Mouse (Mus musculus) heart, embryonic 11.5 days (tissue): ENCODE data around the gene Snx21. TPM values are rescaled to one million over a fixed set of nuclear protein-coding genes. Genes with fewer than 3 reads are reported as not detected.

Experiments
- ATAC-seq: fragments of 200-750 bp; cut with Nextera tagmentation; replicated peaks from 2 replicates; pipeline ENCODE4 v1.8.0; 2017; ENCODE audit warnings: moderate library complexity; ENCODE audit not compliant: insufficient number of reproducible peaks, low FRiP score, low TSS enrichment
- H3K27ac ChIP-seq: fragments of 300-500 bp; sonication (generic); 2 replicates; pipeline ENCODE4 v1.5.1; 2014; ENCODE audit warnings: mild to moderate bottlenecking, low read depth, low read length
- H3K27me3 ChIP-seq: fragments of 300-500 bp; sonication (generic); 2 replicates; pipeline ENCODE4 v1.6.1; 2014; ENCODE audit warnings: mild to moderate bottlenecking, low read length, mixed read lengths; ENCODE audit not compliant: control insufficient read depth, insufficient read depth
- H3K36me3 ChIP-seq: fragments of 300-500 bp; sonication (generic); 2 replicates; pipeline ENCODE4 v1.6.1; 2014; ENCODE audit warnings: mild to moderate bottlenecking, low read length, moderate library complexity, mixed read lengths; ENCODE audit not compliant: control insufficient read depth, insufficient read depth
- H3K4me1 ChIP-seq: fragments of 300-500 bp; sonication (generic); 2 replicates; pipeline ENCODE4 v1.6.1; 2014; ENCODE audit warnings: low read length; ENCODE audit not compliant: control insufficient read depth, insufficient read depth
- H3K4me2 ChIP-seq: fragments of 300-500 bp; sonication (generic); 2 replicates; pipeline ENCODE4 v1.6.1; 2014; ENCODE audit warnings: mild to moderate bottlenecking, moderate library complexity
- H3K4me3 ChIP-seq: fragments of 300-500 bp; sonication (generic); 2 replicates; pipeline ENCODE4 v1.5.1; 2014; ENCODE audit warnings: low read depth, low read length
- H3K9ac ChIP-seq: fragments of 300-500 bp; sonication (generic); 2 replicates; pipeline ENCODE4 v1.6.1; 2014; ENCODE audit warnings: mild to moderate bottlenecking, low read depth, low read length, moderate library complexity
- H3K9me3 ChIP-seq: fragments of 300-500 bp; sonication (generic); replicated peaks from 2 replicates; pipeline ENCODE4 v1.6.1; 2016; ENCODE audit warnings: low read length; ENCODE audit not compliant: control insufficient read depth
- WGBS: fragments of 180-500 bp; shearing (Covaris S2); extraction: QIAGEN DNeasy Blood & Tissue Kit; methylation state at CpG from one replicate; pipeline ENCODE4 v1.1.7; 2014; ENCODE audit not compliant: insufficient replicate concordance; 5-methylcytosine and 5-hydroxymethylcytosine counted together
- polyA plus RNA-seq: library from polyadenylated mRNA; unstranded; fragments of >200 nt; fragmentation: Nextera tagmentation; extraction: Ambion mirVana; gene quantifications from 2 replicates; pipeline ENCODE4 v1.2.1, GENCODE M21; 2014

Snx21 gene
- polyA plus RNA-seq, 1 experiment from 2014 or later: 27.2 TPM

- 1% methylated on average over 21 of the region's 21 CpGs for WGBS
- H3K27me3 ChIP-seq: no peaks in the 10 kb centered on the region
- peak overlapping the region; percentile 67 for H3K27ac ChIP-seq
- peak overlapping the region; percentile 70 for H3K4me2 ChIP-seq
- H3K36me3 ChIP-seq: peaks cover under 1% of the 10 kb centered on the region; the same call in 1 of the 2 replicates
- H3K9me3 ChIP-seq: no peaks in the 10 kb centered on the region
- peak; percentile 63 for ATAC-seq
- peak overlapping the region; percentile 88 for H3K4me3 ChIP-seq
- peaks cover 10% of the 10 kb centered on the region for H3K4me1 ChIP-seq
- H3K9ac ChIP-seq: peak overlapping the region; percentile 83
Observed at GRCm38 (mm10) chr2:164805332-164805718, 19.7 kb downstream of the Snx21 start.

DNA sequence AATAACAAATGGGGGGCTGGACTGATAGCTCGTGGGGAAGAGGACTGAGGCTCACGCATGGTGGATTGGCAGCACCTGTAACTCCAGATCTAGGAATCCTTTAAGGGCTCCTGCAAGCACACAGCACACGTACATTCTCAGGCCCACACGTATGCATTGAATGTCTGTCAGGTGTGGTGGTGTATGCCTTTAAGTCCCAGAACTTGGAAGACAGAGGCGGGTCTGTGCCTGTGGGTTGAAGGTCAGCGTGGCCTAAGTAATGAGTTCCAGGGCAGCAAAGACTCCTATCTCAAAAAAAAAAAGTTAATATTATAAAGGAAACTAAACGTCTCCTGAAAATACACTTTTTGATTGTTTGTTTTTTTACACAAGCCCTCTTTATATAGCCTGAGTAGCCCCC, 21.0 kb downstream of the Snx21 start:
- no peaks in the 10 kb centered on the region for H3K36me3 ChIP-seq
- WGBS: 69% methylated on average over 7 of the region's 7 CpGs
- H3K4me3 ChIP-seq: no peak overlapping the region
- H3K27ac ChIP-seq: no peak overlapping the region
- peaks cover 10% of the 10 kb centered on the region for H3K4me1 ChIP-seq
- no peak overlapping the region for H3K4me2 ChIP-seq
- H3K9me3 ChIP-seq: no peaks in the 10 kb centered on the region
- no peak overlapping the region for H3K9ac ChIP-seq
- no peaks in the 10 kb centered on the region for H3K27me3 ChIP-seq
- no peak for ATAC-seq

- no peaks in the 10 kb centered on the region for H3K27me3 ChIP-seq
- no peaks in the 10 kb centered on the region for H3K9me3 ChIP-seq
- no peak for ATAC-seq
- no peak overlapping the region for H3K4me2 ChIP-seq
- no peaks in the 10 kb centered on the region for H3K36me3 ChIP-seq
- no peak overlapping the region for H3K9ac ChIP-seq
- no peak overlapping the region for H3K4me3 ChIP-seq
- WGBS: 65% methylated on average over 2 of the region's 2 CpGs
- peaks cover 15% of the 10 kb centered on the region for H3K4me1 ChIP-seq
- no peak overlapping the region for H3K27ac ChIP-seq
Observed at GRCm38 (mm10) chr2:164813557-164813956, 27.9 kb downstream of the Snx21 start.

GRCm38 (mm10) chr2:164815348-164815747, 29.7 kb downstream of the Snx21 start:
- no peak overlapping the region for H3K9ac ChIP-seq
- H3K4me1 ChIP-seq: peaks cover 15% of the 10 kb centered on the region
- no peaks in the 10 kb centered on the region for H3K9me3 ChIP-seq
- no peak overlapping the region for H3K4me2 ChIP-seq
- WGBS: 78% methylated on average over 5 of the region's 5 CpGs
- H3K4me3 ChIP-seq: no peak overlapping the region
- no peaks in the 10 kb centered on the region for H3K27me3 ChIP-seq
- no peak for ATAC-seq
- no peaks in the 10 kb centered on the region for H3K36me3 ChIP-seq
- H3K27ac ChIP-seq: no peak overlapping the region

GRCm38 (mm10) chr2:164815821-164816220, 30.2 kb downstream of the Snx21 start:
- no peaks in the 10 kb centered on the region for H3K36me3 ChIP-seq
- no peaks in the 10 kb centered on the region for H3K9me3 ChIP-seq
- H3K4me1 ChIP-seq: peaks cover 15% of the 10 kb centered on the region
- no peak overlapping the region for H3K27ac ChIP-seq
- ATAC-seq: no peak
- no peak overlapping the region for H3K4me2 ChIP-seq
- H3K27me3 ChIP-seq: no peaks in the 10 kb centered on the region
- 61% methylated on average over 8 of the region's 8 CpGs for WGBS
- H3K4me3 ChIP-seq: no peak overlapping the region
- H3K9ac ChIP-seq: no peak overlapping the region

- H3K4me2 ChIP-seq: no peak overlapping the region
- H3K9me3 ChIP-seq: no peaks in the 10 kb centered on the region
- H3K4me1 ChIP-seq: peaks cover 15% of the 10 kb centered on the region
- no peak overlapping the region for H3K9ac ChIP-seq
- ATAC-seq: no peak
- no peak overlapping the region for H3K27ac ChIP-seq
- no peaks in the 10 kb centered on the region for H3K27me3 ChIP-seq
- H3K4me3 ChIP-seq: no peak overlapping the region
- WGBS: 62% methylated on average over 6 of the region's 6 CpGs
- no peaks in the 10 kb centered on the region for H3K36me3 ChIP-seq
Observed at GRCm38 (mm10) chr2:164817206-164817605, 31.6 kb downstream of the Snx21 start.

- H3K27me3 ChIP-seq: no peaks in the 10 kb centered on the region
- no peaks in the 10 kb centered on the region for H3K36me3 ChIP-seq
- peak; percentile 59; the same call in 1 of the 2 replicates for ATAC-seq
- H3K4me2 ChIP-seq: no peak overlapping the region
- 54% methylated on average over 5 of the region's 5 CpGs for WGBS
- H3K9ac ChIP-seq: no peak overlapping the region
- no peak overlapping the region for H3K4me3 ChIP-seq
- peaks cover 15% of the 10 kb centered on the region for H3K4me1 ChIP-seq
- no peak overlapping the region; the same call in 1 of the 2 replicates for H3K27ac ChIP-seq
- H3K9me3 ChIP-seq: no peaks in the 10 kb centered on the region
Observed at GRCm38 (mm10) chr2:164817703-164818102, 32.1 kb downstream of the Snx21 start.

DNA sequence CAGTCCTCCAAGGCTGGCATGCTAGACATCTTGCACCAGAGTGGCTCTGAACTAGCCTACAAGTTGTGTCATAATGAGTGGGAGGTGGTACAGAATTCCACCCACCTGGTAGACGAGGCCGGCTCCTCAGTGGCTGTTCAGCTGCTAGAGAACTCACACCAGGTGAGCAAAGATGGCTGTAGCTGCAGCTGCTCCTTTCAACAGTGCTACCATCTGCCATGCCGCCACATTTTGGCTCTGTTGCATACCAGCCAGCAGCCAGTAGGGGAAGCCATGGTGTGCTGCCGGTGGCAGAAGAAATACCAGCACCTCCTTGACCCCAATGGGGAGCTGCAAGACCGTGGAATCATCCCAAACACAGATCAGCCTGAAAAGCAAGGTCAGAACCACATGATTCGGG, 35.4 kb downstream of the Snx21 start:
- no peak for ATAC-seq
- H3K27me3 ChIP-seq: no peaks in the 10 kb centered on the region
- peaks cover 9% of the 10 kb centered on the region; the same call in 1 of the 2 replicates for H3K36me3 ChIP-seq
- H3K9ac ChIP-seq: no peak overlapping the region
- H3K9me3 ChIP-seq: no peaks in the 10 kb centered on the region
- WGBS: 83% methylated on average over 6 of the region's 6 CpGs
- H3K4me3 ChIP-seq: no peak overlapping the region
- no peak overlapping the region for H3K4me2 ChIP-seq
- H3K27ac ChIP-seq: no peak overlapping the region
- peaks cover 10% of the 10 kb centered on the region for H3K4me1 ChIP-seq

- 2% methylated on average over 32 of the region's 32 CpGs for WGBS
- Histone ChIP-seq H3K9ac (peak within 1 kb of the TSS; percentile 73), H3K27me3 (no peaks in the 10 kb centered on the region), H3K4me3 (peak within 1 kb of the TSS; percentile 63), H3K9me3 (no peaks in the 10 kb centered on the region), H3K4me1 (peaks cover 3% of the 10 kb centered on the region), H3K27ac (peak within 1 kb of the TSS; percentile 66), H3K36me3 (peaks cover 9% of the 10 kb centered on the region; the same call in 1 of the 2 replicates), H3K4me2 (peak within 1 kb of the TSS; percentile 61)
- ATAC-seq: peak; percentile 98
Observed at GRCm38 (mm10) chr2:164822636-164823165, 37.1 kb downstream of the Snx21 start, which contains the start of gene Zswim1. Zswim1 (plus strand) TSS chr2:164822686.
